Mouse (Mus musculus) left cerebral cortex, adult 11 months (tissue): ENCODE measurements around the gene Rpl19.
A peak's percentile ranks its signal among the peaks of the same experiment; 100 is the strongest.

ENCODE experiments used
- DNase-seq: peaks from one replicate; pipeline ENCODE4 v3.0.0; 2022; ENCODE audit warnings: low spot score

The Rpl19 gene

GRCm38 (mm10) chr11:97998898-97999608 is 27.5 kb upstream of the Rpl19 start:
- no peak for DNase-seq

- no peak for DNase-seq
These were observed 26.8 kb upstream of the Rpl19 start for GRCm38 (mm10) chr11:97999748-98000147.

DNA sequence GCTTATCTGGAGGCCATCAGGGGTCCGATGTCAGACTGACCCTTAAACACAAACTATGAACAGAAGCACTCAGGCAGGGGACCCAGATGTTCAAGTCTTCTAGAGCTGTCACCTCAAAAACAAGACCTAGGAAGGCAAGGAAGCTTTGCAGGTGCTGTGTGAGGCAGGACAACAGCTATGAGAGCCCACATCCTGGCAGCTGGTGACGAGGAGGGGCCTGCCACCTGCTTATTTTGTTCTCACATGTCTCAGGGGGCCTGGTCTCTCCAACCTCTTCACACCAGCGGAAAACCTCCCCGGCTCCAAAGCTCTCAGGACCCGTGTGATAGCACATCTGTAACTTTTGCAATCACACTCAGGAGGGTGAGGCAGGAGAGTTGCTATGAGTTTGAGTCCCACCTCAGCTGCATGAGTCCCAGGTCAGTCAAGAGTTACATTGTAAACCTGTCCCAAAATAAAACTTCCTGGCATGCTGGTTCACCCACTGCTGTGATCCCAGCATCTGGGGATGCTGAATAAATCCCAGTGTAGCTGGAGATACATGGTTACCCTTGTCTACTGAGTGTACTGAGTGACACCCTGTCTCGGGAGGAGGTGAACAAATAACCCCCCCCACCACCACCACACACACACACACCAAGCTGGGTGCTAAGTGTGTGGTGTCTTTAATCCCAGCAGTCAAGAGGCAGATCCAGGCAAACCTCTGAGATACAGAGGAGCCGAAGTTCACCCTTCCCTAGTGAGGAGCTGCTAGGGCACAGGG is 26.0 kb upstream of the Rpl19 start:
- no peak for DNase-seq

DNA sequence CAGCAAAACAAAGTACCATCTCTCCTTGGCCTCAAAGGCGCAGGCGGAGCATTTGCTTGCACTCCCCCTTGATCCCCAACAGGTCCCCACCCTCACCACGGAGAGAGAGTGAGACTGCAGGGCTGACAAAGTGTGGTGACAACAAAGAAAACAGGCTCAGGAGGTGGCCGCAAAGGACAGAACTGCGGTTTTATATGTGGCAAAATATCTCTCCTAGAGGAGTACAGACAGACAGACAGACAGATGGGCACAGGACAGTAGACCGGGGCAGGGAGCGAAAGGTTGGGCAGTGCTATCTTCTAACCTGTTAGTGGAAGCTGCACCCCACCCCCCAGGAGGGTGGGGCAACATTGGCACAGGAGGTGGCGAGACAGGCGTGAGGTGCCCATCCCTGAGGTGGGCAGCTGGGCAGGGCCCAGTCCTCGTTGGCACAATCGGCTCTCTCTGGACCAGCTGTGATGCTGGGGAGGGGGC is 25.1 kb upstream of the Rpl19 start:
- DNase-seq = no peak

GRCm38 (mm10) chr11:98001986-98002385 is 24.5 kb upstream of the Rpl19 start:
- DNase-seq = no peak

- no peak for DNase-seq
These were observed 23.9 kb upstream of the Rpl19 start for GRCm38 (mm10) chr11:98002627-98003026.

DNA sequence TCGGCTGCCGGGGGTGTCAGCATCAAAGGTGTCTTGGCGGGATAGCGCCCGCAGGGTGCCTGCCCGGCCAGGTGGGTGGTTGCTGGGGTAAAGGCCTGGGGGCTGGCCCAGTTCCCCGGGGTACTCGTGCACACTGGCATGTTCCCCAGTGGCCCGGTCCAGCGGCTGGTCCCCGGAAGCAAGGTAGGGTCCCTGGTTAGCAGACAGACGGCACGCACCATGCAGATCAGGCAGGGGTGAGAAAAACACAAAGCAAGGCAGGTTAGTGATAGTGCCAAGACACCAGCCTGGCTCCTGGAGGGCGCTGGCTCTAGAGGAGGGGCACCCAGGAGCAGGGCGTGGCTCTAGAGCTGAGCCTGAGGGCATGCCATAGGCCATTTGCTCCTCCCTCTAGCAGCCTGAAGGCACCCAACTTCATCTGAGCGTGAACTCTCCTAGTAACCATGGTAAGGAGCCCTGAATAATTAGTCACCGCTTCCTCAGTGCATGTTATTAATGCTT is 23.3 kb upstream of the Rpl19 start:
- no peak for DNase-seq

DNA sequence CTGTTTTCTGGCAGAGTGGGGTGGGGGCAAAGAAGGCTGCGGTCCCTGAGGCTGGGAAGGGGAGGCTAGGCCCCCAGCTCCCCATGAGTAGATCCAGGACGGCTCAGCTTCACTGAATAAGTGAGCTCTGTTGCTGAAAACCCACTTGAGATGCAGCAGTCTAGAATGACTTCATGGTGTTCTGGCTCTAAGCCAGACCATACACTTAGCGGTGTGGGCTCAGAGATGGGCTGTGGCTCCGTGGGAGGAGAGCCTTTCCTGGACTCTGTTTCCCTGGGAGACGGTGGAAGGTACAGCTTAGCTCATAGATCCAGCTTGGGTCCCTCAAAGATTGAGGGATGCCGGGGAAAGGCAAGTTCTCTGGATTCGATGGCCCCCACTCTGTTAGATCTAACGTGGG is 22.3 kb upstream of the Rpl19 start:
- DNase-seq = no peak

- DNase-seq = no peak
These were observed 21.4 kb upstream of the Rpl19 start for GRCm38 (mm10) chr11:98005076-98005475.

GRCm38 (mm10) chr11:98005686-98006085 is 20.8 kb upstream of the Rpl19 start:
- no peak for DNase-seq

GRCm38 (mm10) chr11:98008087-98008486 is 18.4 kb upstream of the Rpl19 start:
- no peak for DNase-seq

GRCm38 (mm10) chr11:98011716-98012115 is 14.8 kb upstream of the Rpl19 start:
- DNase-seq = no peak

- DNase-seq = no peak
These were observed 13.7 kb upstream of the Rpl19 start for GRCm38 (mm10) chr11:98012831-98013230.

- DNase-seq = no peak
These were observed 10.3 kb upstream of the Rpl19 start for GRCm38 (mm10) chr11:98016177-98016576.

DNA sequence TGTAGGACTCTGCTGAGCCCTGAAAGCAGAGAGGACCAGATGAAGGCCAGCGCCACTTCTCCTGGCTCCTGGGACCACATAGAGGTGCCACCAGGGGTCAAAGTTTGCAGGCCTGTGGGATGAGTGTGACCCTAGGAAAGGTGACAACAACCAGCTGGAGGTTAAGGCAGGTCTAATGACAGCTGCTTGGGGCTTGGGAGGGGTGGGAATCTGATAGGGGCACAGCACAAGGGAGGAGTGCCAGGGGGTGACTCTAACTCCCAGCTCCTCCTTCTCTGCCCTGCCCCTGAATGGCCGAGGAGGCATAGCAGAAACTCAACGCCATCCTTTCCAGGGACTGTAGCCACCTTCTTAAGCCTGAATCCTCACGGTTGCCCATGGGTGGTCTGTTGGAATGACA is 9.7 kb upstream of the Rpl19 start:
- DNase-seq = no peak

DNA sequence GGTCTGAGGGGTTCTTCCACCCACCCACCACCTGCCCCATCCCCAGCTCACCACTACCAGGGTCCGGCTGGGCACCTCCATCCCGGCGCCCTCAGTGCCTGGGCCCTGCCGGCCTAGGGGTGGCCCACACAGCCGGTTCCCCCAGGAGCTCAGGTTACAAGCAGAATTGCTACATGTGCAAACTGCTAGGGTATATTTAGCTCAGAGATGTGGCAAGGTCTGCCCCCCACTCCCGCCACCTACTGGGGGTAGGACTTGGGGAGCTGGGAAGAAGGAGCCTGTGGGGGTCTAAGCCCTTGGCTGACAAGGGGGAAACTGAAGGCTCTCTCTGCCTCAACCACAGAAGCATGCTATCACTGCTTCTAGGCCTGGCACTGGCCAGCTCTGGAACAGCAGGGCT is 8.3 kb upstream of the Rpl19 start:
- no peak for DNase-seq

DNA sequence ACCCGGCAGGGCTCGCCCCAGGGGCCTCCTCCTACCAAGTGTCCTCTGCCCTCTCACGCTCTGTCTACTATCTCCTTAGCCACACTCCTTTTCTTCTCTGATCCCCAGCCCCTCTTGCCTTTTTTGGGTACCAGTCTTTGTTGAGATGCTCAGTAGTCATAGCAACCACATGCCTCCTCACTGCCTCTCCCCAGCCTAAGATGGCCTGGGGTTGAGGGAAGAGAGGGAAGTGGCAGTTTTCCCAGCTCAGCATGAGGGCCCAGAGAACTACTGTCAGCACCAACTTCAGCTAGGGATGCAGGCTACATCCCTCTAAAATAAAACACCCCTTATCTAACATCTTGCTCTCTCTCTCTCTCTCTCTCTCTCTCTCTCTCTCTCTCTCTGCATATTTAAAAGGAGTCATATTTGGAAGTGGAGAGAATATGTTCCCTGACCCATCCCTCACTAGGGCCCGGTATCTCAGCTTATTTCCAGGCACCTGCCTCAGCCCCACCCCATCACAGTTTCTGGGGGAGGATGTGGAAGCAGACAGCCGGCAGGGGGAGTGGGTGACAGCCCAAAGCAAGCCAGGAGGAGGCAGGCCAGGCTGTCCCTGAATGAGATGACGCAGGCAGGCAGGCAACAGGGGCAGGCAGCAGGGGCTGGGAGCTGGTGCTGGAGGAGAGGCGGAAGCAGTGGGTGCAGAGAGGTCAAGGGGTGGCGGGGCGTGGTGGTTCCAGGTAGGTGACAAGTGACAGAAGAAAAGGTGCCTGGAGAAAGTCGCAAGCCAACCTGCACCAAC is 7.5 kb upstream of the Rpl19 start:
- DNase-seq = peak; percentile 76

GRCm38 (mm10) chr11:98019883-98020610 is 6.5 kb upstream of the Rpl19 start:
- no peak for DNase-seq

DNA sequence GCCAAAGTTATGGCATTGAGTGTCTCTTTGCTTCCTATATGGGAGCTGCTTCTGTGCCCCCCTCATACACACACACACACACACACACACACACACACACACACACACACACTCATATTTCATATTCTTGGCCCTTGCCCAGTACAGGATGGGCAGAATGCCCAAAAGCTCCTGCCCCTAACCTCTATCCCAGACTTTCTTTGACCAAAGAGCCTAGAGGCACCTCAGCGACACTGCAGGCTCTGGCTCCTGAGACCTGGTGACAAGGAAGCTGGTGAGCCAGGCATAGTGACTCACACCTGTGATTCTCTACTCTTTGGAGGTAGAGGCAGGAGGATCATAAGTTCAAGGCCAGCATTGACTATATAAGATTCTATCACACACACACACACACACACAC is 5.8 kb upstream of the Rpl19 start:
- no peak for DNase-seq

DNA sequence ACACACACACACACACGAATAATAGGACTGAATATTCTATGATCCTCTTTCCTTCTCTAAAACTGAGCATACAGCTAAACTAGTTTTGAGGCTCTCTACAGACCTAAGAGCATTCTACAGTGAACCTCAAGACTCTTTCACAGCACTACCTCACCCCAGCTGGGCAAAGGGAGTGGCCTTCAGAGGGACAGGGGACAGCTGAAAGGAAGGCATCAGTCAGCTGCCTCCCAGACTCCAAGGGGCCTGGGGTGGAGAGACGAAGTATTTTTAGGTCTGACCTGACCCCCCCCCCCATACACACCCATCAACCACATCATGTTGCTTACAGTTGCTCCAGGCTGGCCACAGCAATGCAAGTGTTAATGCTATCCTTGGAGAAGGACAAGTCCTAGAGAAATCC is 5.4 kb upstream of the Rpl19 start:
- DNase-seq = no peak

GRCm38 (mm10) chr11:98021565-98022252 is 4.8 kb upstream of the Rpl19 start:
- no peak for DNase-seq

- no peak for DNase-seq
These were observed 4.3 kb upstream of the Rpl19 start for GRCm38 (mm10) chr11:98022253-98022554.
